Mouse (Mus musculus) kidney, adult 2 months (tissue): Measurements from ENCODE around the gene Ppp6r2.

Source experiments
- CTCF ChIP-seq: fragments of 200-500 bp; conservative IDR thresholded peaks from 2 replicates; pipeline ENCODE4 v1.5.1; 2011; ENCODE audit warnings: low read depth, mild to moderate bottlenecking, control low read depth, low read length, moderate library complexity, mixed read lengths; ENCODE audit not compliant: insufficient read depth, insufficient read length
- POLR2A ChIP-seq: fragments of 200-500 bp; IDR thresholded peaks from one replicate; pipeline ENCODE4 v1.6.1; 2011; ENCODE audit warnings: low read depth, low read length, control low read depth

- TF ChIP-seq CTCF, result no peak
- no peak for TF ChIP-seq POLR2A
Measured at GRCm38 (mm10) chr15:89326441-89326840, 115.1 kb downstream of the Ppp6r2 start.
